Mouse (Mus musculus): ENCODE data around the gene Srcin1.

- TF ChIP-seq POLR2A (IDR thresholded peaks at IDR 0.05; ENCODE audit: borderline replicate concordance, extremely low read depth, low read depth, low read length): no peak
- TF ChIP-seq CTCF (IDR thresholded peaks at IDR 0.05; ENCODE audit: insufficient read depth, low read length): no peak
These were observed 41.3 kb downstream of the Srcin1 start for GRCm38 (mm10) chr11:97534442-97535307.

All from lung, adult 2 months (tissue).